Mouse (Mus musculus) heart, postnatal 4 days (tissue): Measurements from ENCODE around the gene Gpr155. TPM values are rescaled to one million over a fixed set of nuclear protein-coding genes. Genes with fewer than 3 reads are reported as not detected.

Source experiments
- DNase-seq: peaks from one replicate; pipeline ENCODE4 v3.0.0; 2021
- total RNA-seq, 2 experiments: library from RNA; stranded (reverse); gene quantifications; 2 replicates each; pipeline ENCODE4 v1.2.3; 2021

The Gpr155 gene
- total RNA-seq: 1 to 10 TPM; 7.6 TPM

DNA sequence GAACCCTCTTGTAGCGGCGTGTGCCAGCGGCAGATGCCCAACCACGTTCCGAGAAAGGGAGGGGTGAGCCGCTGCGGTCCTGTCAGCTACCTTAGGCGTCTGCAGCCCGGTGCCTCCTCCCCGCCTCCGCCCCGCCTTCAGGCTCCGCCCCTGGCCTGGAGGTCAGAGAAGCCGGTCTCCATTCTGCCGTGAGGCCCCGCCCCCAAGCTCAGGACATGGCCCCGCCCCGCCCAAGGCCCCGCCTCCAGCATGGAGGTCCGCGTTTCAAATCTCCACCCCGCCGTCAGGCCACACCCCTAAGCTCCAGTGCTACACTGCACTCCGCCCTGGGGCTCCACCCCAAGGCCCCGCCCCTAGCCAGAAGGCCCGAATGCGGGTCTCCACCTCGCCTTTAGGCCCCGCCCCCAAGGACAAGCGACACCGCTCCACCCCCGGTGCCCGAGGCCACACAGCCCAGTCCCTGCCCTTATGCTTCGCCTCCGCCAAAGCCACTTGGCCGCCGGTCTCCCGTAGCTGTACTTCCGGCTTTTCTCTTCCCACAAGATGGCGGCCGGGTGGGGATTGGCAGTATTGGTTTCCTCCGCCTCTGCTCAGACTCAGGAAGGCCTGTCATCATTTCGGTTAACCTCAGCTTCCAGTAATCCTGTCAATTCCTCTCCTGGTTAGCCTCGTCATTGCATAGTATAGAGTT is at the start of gene Gpr155:
Gene Gpr155 (minus strand): TSS at position 217 of the 691 bp plus-strand sequence.
- peak; percentile 100 for DNase-seq

DNA sequence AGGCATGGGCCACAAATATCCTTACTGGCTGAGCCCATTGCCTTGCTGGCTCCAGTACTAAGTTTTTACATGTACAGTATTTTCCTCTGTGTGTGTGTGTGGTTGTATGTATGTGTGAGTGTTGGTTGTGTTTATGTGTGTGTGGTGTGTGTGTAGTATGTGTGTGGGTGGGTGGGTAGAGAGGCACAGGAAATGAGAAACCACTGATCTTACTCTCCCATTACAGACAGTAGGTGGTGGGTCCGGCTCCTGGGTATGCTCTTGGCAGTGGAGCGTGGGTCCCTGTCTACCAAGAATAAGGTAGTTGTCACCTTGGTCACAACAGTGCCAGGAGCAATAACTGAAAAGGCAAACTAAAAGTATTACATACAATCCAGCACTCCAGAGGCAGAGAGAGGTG is 49.5 kb upstream of the Gpr155 start:
- no peak for DNase-seq

DNA sequence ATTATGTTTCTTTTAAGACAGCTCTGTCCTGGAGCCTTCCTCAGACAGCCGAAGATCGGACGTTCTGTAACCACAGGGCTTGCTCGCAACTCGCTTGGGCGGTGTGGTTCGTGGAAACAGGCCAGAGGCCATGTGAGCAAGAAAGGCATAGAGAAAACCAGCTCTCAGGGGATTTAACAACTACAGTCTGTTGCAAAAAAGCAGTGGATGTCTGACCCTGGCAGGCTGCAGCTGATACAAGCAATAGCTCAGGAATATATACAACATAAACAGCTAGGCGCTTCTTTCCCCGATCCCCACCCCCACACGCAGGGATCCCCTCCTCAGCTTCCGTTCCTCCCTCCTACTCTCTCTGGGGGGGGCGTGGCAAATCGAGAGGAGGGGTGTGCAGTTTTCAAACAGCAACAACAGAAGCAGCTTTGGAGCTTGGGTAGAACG is 45.6 kb upstream of the Gpr155 start:
- no peak for DNase-seq

- peak; percentile 9 for DNase-seq
These were observed 42.6 kb upstream of the Gpr155 start for GRCm38 (mm10) chr2:73428803-73429468.

GRCm38 (mm10) chr2:73427293-73427692 is 40.9 kb upstream of the Gpr155 start:
- DNase-seq: peak; percentile 61

DNA sequence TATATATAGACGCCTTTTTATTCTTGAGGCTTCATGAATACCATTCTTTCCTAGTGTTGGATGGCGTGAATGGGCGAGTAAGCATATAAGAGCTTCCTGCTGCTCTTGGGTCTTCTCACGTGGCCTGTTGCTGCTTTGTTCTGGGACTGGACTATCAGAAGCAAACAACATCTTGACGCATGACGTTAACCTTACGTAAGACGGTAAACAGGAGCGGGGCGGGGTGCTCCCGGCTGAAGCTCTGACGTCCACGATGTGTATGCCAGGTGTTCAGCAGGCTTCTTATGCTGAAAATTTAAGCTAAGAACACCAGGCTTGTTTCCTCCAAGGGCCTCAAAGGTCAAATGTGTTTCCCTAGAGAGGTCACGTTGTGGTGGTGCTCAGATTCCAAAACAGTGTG is 39.5 kb upstream of the Gpr155 start:
- no peak for DNase-seq

DNA sequence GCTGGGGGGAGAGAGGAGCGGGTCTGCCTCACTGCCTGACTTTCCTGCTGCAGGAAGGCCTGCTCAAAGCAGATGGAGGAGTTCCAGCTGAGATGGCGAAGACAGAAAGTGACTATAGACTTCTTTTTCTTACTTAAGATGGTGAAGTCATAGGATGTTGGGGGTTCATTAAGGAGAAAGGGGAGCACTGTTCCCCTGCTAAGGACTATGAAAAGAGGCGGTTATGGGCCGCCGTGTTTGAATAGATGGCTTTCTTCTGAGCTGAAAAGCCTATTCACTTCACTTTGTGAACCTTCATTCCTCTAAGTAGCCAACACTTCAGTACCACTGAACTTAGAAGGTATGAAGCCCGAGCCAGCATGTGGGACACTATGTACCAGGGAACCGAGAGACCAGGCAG is 33.4 kb upstream of the Gpr155 start:
- no peak for DNase-seq

DNA sequence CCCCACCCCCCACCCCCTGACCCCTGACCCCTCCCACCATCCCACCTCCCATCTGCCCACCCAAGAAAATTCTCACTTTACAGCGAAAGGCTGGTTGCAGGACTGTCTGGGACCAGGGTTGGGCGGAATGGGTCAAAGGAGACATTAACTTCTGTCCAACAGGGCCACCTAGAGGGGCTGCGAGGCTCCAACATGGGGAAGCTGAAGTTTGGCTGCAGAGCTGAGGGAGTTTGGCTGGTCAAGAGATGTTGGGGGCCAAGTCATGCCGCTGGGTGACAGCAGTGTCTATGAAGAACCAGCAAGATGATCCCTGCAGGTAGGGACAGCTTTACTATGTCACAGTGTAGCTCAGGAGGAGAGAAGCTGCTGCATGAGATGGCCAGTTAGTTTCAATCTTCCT is 32.9 kb upstream of the Gpr155 start:
- DNase-seq: peak; percentile 57

- no peak for DNase-seq
These were observed 29.5 kb upstream of the Gpr155 start for GRCm38 (mm10) chr2:73415892-73416291.

DNA sequence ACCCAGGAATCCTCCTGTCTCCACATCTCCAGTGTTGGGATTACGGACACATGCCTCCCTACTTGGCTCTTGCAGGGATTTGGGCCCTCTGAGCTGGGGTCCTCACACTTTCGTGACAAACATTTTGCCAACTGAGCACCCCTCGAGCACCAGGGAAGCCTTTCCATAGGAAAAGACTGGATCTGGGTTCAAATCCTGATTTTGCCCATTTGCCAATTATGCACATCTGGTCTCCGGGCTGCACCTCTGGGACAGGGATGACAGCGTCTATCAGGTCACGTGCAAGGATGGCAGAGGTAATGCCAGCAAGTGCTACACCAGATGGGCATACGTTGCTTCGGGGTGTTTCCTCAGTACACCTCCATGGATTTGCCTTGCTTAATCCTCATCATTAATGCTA is 23.7 kb upstream of the Gpr155 start:
- no peak for DNase-seq

- DNase-seq: no peak
These were observed 21.3 kb upstream of the Gpr155 start for GRCm38 (mm10) chr2:73407662-73408061.

DNA sequence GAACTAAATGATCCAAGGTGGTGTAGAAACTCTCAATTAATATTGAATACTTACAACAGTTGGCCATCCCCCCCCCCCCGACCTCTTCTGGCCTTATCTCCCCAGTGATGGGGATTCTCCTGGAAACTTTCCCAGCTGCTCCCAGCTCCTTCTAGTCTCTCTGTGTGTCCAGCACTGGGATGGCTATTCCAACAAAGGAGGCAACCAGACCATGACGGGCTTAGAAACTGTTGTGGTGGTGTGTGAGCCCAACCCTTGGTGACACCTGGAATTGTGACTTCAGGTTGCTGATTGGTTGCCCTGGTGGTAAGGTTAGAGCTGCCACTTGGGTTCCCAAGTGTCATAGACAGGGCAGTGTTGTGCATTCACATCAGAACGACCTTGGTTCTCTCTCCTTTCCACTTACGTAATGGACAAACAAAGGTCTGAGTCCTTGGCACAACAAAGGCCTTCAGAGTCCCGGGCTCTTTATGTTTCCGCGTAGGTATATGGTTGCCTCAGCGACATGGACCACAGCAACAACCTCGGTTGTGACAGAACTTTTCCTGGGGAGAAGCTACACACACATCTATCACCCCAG is 20.1 kb upstream of the Gpr155 start:
- DNase-seq: no peak

GRCm38 (mm10) chr2:73404980-73405379 is 18.6 kb upstream of the Gpr155 start:
- DNase-seq: no peak

GRCm38 (mm10) chr2:73404442-73404841 is 18.1 kb upstream of the Gpr155 start:
- no peak for DNase-seq

GRCm38 (mm10) chr2:73403385-73404013 is 17.1 kb upstream of the Gpr155 start:
- DNase-seq: no peak

DNA sequence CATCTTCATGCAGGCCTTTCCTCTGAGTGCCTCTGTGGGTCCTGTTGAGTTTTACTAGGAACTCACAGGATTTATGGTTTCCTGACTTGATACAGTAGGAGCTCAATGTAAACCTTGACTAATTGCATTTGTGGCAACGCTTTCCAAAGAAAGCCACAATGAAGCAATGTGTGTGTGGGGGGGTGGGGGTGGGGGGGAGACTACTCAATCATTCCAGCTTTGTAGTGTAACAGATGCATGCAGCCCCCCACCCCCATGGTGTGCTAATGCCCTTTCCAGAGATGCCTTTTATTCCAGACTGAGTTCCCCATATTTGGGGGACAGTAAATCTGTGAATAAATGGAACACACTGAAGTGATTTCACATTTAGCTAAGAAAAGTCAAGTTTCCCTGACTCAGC is 15.3 kb upstream of the Gpr155 start:
- no peak for DNase-seq

DNA sequence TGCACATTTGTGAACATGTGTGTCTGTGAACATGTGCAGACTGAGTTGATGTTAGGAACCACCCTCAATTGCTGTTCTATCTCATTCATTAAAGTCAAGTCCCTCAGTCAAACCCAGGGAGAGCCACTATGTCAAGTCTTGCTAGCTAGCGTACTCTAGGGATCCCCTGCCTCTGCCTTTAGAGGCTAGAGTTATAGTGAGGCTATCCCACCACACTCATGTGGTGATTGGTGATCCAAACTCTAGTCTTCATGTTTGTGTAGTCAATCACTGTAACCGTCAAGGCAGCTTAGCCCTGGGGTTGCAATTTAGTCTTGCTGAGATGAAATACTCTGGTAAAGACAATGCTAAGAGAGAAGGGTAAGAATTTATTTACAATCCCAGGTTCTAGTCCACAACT is 11.1 kb upstream of the Gpr155 start:
- no peak for DNase-seq

- no peak for DNase-seq
These were observed 10.5 kb upstream of the Gpr155 start for GRCm38 (mm10) chr2:73396828-73397325.

- DNase-seq: no peak
These were observed 9.1 kb upstream of the Gpr155 start for GRCm38 (mm10) chr2:73395516-73395915.

DNA sequence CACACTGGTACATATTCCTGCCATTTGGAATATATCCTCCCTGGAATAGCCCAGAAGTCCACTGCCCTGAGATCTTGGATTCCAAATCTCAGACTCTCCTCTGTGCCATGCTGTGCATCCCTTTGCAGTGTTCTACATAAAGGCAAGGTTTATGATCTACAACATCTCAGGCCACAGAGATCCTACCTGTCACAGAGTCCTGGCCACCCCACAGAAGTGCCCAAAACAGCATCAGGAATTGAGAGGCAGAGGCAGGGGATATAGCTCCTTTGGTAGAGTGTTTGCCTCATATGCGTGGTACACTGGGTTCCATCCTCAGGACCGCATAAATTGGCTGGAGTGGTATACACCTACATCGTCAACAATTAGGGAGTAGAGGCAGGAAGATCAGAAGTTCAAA is 8.1 kb upstream of the Gpr155 start:
- no peak for DNase-seq

DNA sequence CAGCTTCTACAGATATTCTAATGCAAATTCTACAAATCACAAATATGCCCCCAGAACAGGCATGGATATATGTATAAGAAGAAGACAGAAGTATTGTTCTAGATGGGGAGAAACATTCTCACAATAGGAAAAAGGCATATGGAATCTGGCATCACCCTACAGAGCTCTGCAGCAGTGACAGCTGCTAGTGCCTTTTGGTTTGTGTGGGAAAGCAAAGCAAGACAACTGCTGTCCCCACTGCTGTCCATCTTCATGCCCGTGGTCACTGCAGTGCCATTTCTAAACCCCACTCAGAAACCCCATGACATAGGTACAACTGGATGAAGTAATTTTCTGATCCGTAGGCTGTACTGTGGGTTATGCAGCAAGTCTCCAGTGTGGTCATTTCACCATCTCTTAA is 6.4 kb upstream of the Gpr155 start:
- DNase-seq: no peak

DNA sequence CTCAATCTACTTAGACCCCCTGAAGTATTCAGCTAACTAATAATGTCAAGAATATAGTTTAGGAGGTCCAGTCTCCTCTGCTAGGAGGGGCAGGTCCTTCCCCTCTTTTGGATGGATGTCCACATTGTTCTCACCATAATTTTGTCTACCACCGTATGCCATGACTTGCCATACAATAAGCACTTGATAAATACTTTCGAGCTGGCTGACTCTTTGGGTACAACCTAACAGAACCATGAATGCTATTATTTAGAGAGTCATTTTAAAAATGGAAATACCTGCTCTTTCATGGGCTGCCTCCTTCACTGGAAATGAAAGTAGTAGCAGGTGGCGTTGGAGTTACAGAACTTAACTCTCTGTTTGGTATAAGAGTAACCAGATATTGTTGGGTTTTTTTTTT is 3.6 kb upstream of the Gpr155 start:
- no peak for DNase-seq

DNA sequence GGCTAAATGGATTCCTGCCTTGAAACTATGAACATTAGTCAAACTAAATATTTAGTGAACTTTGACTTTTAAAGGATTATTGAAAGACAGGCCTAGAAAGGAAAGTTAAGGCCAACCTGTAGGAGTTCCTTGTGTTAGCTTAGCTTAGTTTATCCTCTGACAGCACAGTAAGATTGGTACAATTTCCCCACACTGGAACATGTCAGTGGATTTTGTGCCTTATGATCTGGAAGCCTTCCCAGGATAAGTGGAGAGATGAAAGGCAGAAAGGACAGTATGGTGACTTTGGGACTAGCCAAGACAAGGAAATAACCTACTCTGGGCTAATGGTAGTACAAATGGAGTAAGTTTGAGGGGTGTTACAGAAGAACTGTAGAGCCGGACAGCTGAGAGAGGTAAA is 1.4 kb upstream of the Gpr155 start:
- DNase-seq: no peak
